Mouse (Mus musculus) gastrocnemius, adult 18-20 months (tissue): Measurements from ENCODE around the gene Vwf. TPM values are rescaled to one million over a fixed set of nuclear protein-coding genes. Genes with fewer than 3 reads are reported as not detected.
A peak's percentile ranks its signal among the peaks of the same experiment; 100 is the strongest.

Source experiments
- DNase-seq: peaks from one replicate; pipeline ENCODE4 v3.0.0; 2021; ENCODE audit warnings: low spot score
- long read RNA-seq, 2 experiments: library from polyadenylated mRNA; stranded (forward); transcript quantifications; one replicate each; pipeline ENCODE4 v2.0.0; 2021
- total RNA-seq, 2 experiments: library from RNA; stranded (reverse); gene quantifications; 2 replicates each; pipeline ENCODE4 v1.2.3; 2021

Gene Vwf
- total RNA-seq, result 10 to 100 TPM; 16.3 to 18.7 TPM
- long read RNA-seq, experiment 1, full-length matches to known transcripts, result 4 of 10 reads
- long read RNA-seq, experiment 1, partial matches to known transcripts, result 5 of 10 reads
- long read RNA-seq, experiment 1, other reads (novel, unspliced or antisense), result 1 of 10 reads
- long read RNA-seq, experiment 2, full-length matches to known transcripts, result 5 of 19 reads
- long read RNA-seq, experiment 2, partial matches to known transcripts, result 14 of 19 reads
- long read RNA-seq, experiment 2, other reads (novel, unspliced or antisense), result 0 of 19 reads

GRCm38 (mm10) chr6:125546474-125546873, at the start of gene Vwf:
Vwf (plus strand) TSS chr6:125546774.
- DNase-seq, result no peak

GRCm38 (mm10) chr6:125498062-125498461, 48.5 kb upstream of the Vwf start:
- peak; percentile 43 for DNase-seq

DNA sequence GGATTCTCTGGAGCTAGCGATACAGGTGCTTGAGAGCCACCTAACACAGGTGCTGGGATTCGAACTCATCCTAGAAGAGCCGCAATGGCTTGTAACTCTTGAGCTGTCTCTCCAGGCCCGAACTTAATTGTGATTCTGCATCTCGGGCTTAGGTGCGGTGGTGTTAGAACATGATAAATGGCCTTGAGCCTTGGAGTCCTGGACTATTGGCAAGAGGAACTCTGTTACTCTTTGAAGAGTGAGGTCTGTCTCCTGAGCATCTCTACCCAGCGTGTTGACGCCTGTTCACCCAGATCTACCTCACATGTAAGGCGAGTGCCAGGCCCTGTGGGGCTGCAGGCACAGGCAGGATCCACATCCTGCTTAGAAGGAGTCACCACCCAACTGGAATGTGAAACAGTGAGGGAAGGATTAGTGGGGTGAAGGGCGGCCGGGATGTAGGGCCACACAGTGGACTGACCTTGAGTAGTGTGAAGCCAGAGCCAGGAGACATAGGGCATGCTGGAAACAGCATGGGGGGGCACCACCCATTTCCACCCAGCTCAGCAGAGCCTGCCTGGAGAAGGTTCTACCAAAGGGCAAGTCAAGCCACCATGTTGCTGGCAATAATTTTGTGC, 43.3 kb upstream of the Vwf start:
- DNase-seq, result no peak

- no peak for DNase-seq
These were observed 41.8 kb upstream of the Vwf start for GRCm38 (mm10) chr6:125504622-125505355.

DNA sequence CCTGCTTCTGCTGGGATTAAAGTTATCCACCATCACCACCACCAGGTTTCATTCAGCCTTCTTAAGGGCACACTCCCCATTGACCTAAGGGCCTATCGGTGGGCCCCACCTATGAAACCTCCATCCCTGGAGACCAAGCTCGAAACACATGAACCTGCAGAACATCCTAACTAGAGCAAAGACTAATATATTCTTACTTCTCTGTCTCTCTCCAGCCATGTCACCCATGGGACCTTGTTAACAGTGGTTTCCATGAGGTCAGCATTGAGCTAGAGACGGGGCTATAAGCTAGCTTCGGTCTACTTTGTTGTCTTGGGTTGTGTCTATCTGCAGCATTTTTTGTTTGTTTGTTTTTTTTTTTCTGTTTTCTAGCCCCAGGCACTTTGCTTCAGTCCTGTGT, 40.1 kb upstream of the Vwf start:
- no peak for DNase-seq

DNA sequence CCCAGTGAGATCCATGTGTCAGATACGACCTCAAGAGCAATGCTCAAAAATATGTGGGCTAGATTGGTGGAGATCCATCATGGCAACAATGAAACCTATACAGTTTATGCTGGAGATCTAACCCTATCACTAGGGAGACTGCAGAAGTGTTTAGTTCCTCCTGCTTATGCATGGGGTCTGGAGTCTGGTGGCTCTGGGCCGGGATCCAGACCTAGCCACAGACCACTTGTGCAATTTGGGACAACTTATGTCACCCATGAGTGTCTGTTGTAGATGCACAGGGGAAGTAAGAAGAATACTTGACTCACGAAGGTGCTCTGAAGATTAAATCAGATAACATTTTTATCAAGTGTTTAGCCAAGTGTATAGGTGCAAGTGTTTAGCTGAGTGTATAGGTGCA, 36.8 kb upstream of the Vwf start:
- DNase-seq, result no peak

GRCm38 (mm10) chr6:125510645-125511044, 35.9 kb upstream of the Vwf start:
- no peak for DNase-seq

- DNase-seq, result no peak
These were observed 35.4 kb upstream of the Vwf start for GRCm38 (mm10) chr6:125511196-125511595.

DNA sequence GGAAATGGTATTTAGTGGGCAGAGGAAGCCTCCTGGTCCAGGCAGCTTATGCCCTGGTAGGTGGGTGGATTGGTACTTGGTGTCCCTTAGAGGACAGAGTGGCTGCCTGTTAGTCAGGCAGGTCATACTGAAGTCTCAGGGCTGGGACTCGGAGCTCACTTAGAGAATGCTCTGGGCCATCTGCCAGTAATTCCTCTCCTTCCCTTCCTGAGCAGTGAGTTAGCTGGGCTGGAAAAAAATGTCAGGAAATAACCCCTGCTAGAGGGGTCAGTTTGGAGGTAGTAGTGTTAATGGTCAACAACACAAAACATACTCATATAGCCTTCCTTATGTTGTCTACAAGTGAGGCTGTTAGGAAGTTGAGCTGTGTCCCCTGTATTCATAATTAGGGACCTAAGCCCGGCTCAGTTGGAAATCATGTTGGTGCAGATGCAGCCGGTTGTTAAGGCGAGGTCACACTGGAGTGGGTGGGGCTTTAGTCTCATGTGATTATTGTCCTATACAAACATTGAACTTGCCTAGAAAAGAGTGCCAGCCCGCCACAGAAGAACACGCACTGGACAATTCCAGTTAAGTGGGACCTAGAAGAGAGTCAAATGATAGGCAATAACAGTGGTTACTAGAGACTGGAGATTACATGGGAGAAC, 33.5 kb upstream of the Vwf start:
- peak; percentile 39 for DNase-seq

GRCm38 (mm10) chr6:125515503-125516315, 30.9 kb upstream of the Vwf start:
- DNase-seq, result no peak

GRCm38 (mm10) chr6:125521558-125522193, 24.9 kb upstream of the Vwf start:
- DNase-seq, result no peak

DNA sequence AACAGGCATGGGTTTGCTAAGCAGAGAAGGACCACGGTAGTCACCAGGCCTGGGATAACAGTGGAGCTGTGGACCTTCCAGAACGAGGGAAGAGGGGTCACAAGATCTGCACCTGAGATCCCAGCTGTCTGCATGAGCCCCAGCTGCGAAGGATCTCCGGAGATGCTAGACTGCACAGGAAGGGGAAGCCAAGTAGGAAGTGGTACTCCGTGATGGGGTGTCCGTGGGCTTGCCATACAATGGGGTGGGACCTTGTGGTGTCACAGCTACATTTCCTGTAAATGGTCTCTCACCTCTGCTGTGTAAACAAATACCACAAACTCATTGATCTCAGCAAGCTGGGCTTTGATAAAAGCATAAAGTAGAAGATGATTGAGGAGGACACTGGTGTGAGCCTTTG, 22.5 kb upstream of the Vwf start:
- no peak for DNase-seq

DNA sequence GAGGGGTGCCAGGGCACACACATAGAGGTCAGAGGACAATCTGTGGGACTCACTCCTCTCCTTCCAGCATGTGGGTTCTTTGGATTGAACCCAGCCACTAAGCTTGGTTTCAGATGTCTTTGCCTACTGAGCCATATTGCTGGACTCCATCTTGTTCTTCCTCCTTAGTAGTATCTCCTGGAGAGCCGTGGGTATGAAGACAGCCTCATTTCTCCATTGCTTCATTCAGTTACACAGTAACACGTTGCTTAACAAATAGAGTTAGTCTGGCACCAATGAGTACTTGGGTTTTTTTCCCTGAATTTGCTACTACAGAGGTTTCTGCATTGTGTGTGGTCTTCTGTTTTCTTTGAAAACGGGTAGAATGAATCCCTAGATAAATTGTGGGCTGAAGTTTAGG, 20.5 kb upstream of the Vwf start:
- DNase-seq, result no peak

GRCm38 (mm10) chr6:125528614-125529200, 17.9 kb upstream of the Vwf start:
- no peak for DNase-seq

GRCm38 (mm10) chr6:125529479-125529878, 17.1 kb upstream of the Vwf start:
- DNase-seq, result peak; percentile 21

DNA sequence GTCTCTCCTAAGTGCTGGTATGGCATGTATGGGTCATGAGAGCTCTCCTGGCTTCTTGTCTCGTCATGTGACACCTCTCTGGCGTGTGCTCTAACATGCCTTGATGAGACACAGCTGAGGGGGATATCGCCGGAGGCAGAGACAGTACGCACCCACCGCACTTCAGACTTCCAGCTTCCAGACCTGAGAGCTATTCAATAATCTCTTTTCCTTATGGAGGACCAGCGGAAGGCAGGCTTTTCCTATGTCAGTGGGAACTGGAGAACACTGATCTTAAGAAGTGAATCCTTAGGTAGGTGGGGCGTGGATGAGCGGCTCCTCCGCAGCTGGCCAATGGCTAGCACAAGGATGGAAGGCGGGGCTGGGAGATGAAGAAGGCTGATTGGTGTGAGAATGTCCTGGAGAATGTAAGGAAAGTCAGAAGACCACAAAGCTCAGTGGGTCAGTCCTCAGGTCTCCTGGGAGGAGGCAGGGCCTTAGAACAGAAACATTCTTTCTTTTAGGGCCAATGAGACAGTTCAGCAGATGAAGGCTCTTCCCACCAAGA, 13.4 kb upstream of the Vwf start:
- no peak for DNase-seq

DNA sequence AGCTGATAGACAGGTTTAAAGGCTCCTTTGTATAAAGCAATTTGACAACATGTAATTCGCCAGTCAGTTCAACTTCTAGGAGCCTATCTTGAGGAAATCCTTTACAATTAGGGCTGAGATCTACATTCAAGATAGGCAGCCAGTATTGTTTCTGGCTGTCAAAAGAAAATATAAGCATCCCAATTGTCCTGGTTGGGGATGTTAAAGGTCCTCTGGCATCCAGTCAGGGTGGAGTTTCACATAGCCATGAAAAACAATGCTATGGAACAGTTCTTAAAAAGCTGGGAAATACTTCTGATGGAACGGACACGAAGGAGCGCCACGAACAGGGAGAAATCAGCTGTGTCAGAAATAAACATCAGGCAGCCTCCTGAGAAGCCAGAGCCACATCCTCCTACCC, 11.6 kb upstream of the Vwf start:
- DNase-seq, result no peak

- no peak for DNase-seq
These were observed 8.1 kb upstream of the Vwf start for GRCm38 (mm10) chr6:125538469-125538868.

GRCm38 (mm10) chr6:125539423-125539822, 7.2 kb upstream of the Vwf start:
- DNase-seq, result no peak

- no peak for DNase-seq
These were observed 6.4 kb upstream of the Vwf start for GRCm38 (mm10) chr6:125540199-125540598.
